Comparison of ENCODE assay signal across 12 mouse cellular contexts in the genomic region with DNA sequence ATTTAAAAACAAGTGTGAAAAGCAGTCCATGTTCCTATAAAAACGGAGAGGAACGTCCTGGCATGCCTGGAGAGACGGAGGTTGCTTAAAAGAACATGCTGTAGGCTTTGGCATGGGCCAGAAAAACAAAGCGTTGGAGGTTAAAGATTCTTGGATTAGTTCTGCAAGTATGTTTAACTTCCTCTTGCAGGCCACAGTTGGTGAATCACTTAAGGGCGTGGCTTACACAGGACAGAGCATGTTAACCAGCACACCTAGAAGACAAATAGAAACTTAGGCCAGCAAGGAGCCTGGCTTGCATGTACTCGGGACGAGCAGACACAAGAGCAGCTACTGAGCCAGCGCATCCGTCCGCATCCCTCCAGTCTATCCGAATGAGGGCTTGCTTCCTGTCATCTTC. TPM values are rescaled to one million over a fixed set of nuclear protein-coding genes. Genes with fewer than 3 reads are reported as not detected.
A peak's percentile ranks its signal among the peaks of the same experiment; 100 is the strongest.
DNase-seq lines count a peak whose midpoint lies in the region; ATAC-seq and TF ChIP-seq lines count a peak whose summit lies in the region.
"Had no signal": no experiment of that assay in that cellular context is flagged by ENCODE, and none has a peak within 500 bp of the region (broad histone marks: within the 10 kb centered on the region; RNA-seq: fewer than 3 reads in every experiment).

No protein-coding gene starts in this region.

- TF ChIP-seq CTCF in G1E (IDR thresholded peaks at IDR 0.05; ENCODE audit: low read depth, low read length): no peak

- 87% methylated on average over 11 of the region's 11 CpGs for WGBS in kidney, embryonic 16.5 days
- 76% methylated on average over 11 of the region's 11 CpGs for WGBS in stomach, embryonic 14.5 days

- H3K27ac ChIP-seq in kidney, embryonic 16.5 days (ENCODE audit: low read length): no peak overlapping the region
- no peak overlapping the region for H3K27ac ChIP-seq in stomach, embryonic 14.5 days (ENCODE audit: low read length)
- H3K27ac ChIP-seq: forebrain, embryonic 13.5 days had no signal

- no peaks in the 10 kb centered on the region; the same call in none of the 2 replicates for H3K36me3 ChIP-seq in kidney, embryonic 16.5 days (ENCODE audit: insufficient read depth, low read length)
- H3K36me3 ChIP-seq in G1E (replicated peaks): peaks cover 82% of the 10 kb centered on the region
- peaks cover 10% of the 10 kb centered on the region for H3K36me3 ChIP-seq in stomach, embryonic 14.5 days (ENCODE audit: control insufficient read depth, insufficient read depth, low read length)

- DNase-seq in kidney, postnatal 14 days: peak; percentile 9
- peak; percentile 25 for DNase-seq in G1E (ENCODE audit: low spot score)
- peak; percentile 40 for DNase-seq in induced T-regulatory cell, adult 2 months (ENCODE audit: low read depth)
- no peak for DNase-seq in spleen, postnatal 4 days (ENCODE audit: low spot score in 2 of 2)
- no peak for DNase-seq in left cerebral cortex, postnatal 10 days (ENCODE audit: extremely low spot score in 1 of 2, low spot score in 2 of 2)
- no peak for DNase-seq in spleen, adult 12 weeks (ENCODE audit: low spot score)
- DNase-seq: cerebellum, postnatal 36 days; heart, postnatal 10 days had no signal

- H3K4me2 ChIP-seq in kidney, embryonic 16.5 days (replicated peaks; ENCODE audit: low read depth, low read length): no peak overlapping the region
- no peak overlapping the region for H3K4me2 ChIP-seq in stomach, embryonic 14.5 days (replicated peaks; ENCODE audit: low read depth, low read length)
- H3K4me2 ChIP-seq: forebrain, embryonic 13.5 days had no signal

- 0 out of 2 replicates have a peak, but pooled peaks cover 8% of the 10 kb centered on the region for H3K4me1 ChIP-seq in kidney, embryonic 16.5 days (ENCODE audit: insufficient read depth, low read length)
- H3K4me1 ChIP-seq in G1E (ENCODE audit: insufficient read depth, low read depth, low read length): peaks cover 22% of the 10 kb centered on the region
- no peaks in the 10 kb centered on the region for H3K4me1 ChIP-seq in stomach, embryonic 14.5 days (ENCODE audit: control insufficient read depth, insufficient read depth, low read length)
- H3K4me1 ChIP-seq: forebrain, embryonic 13.5 days had no signal

- H3K9me3 ChIP-seq in kidney, embryonic 16.5 days (ENCODE audit: low read length): no peaks in the 10 kb centered on the region
- no peaks in the 10 kb centered on the region for H3K9me3 ChIP-seq in G1E (replicated peaks)
- no peaks in the 10 kb centered on the region for H3K9me3 ChIP-seq in stomach, embryonic 14.5 days (ENCODE audit: control insufficient read depth, low read depth, low read length)
- H3K9me3 ChIP-seq: forebrain, embryonic 13.5 days had no signal

- intact Hi-C loops in left cerebral cortex, postnatal 10 days (cut with DNase I): no loop called here

- no peak for ATAC-seq in kidney, embryonic 16.5 days (ENCODE audit: low FRiP score, low TSS enrichment)
- ATAC-seq in G1E (ENCODE audit: extremely low read depth, insufficient number of reproducible peaks, low FRiP score, poor library complexity, severe bottlenecking): peak; percentile 81
- ATAC-seq in stomach, embryonic 14.5 days (ENCODE audit: insufficient number of reproducible peaks, insufficient read depth, low FRiP score, low read depth): peak; percentile 51
- ATAC-seq: forebrain, embryonic 13.5 days; inflammation-experienced regulatory T-cells, adult 6 months had no signal

- H3K4me3 ChIP-seq in kidney, embryonic 16.5 days (ENCODE audit: low read length): no peak overlapping the region
- H3K4me3 ChIP-seq in G1E (ENCODE audit: low read depth, low read length): no peak overlapping the region
- no peak overlapping the region for H3K4me3 ChIP-seq in stomach, embryonic 14.5 days (ENCODE audit: low read depth, low read length)
- H3K4me3 ChIP-seq: forebrain, embryonic 13.5 days had no signal

- H3K9ac ChIP-seq in kidney, embryonic 16.5 days (replicated peaks; ENCODE audit: low read length): no peak overlapping the region
- no peak overlapping the region for H3K9ac ChIP-seq in stomach, embryonic 14.5 days (replicated peaks; ENCODE audit: low read depth, low read length)
- H3K9ac ChIP-seq: forebrain, embryonic 13.5 days had no signal

- H3K27me3 ChIP-seq in kidney, embryonic 16.5 days (ENCODE audit: insufficient read depth, low read length): no peaks in the 10 kb centered on the region
- no peaks in the 10 kb centered on the region for H3K27me3 ChIP-seq in G1E (ENCODE audit: insufficient read depth, low read length)
- H3K27me3 ChIP-seq in stomach, embryonic 14.5 days (ENCODE audit: control insufficient read depth, insufficient read depth, low read length): no peaks in the 10 kb centered on the region
- H3K27me3 ChIP-seq: forebrain, embryonic 13.5 days had no signal

RNA-seq across cellular contexts. Expression of a gene that starts 52.2 kb away (rescaled TPM):
- 187 and 189 TPM in 2 replicates for polyA plus RNA-seq in kidney, embryonic 16.5 days (2015; fragmentation: Nextera tagmentation; extraction: Ambion mirVana)
- 231 and 237 TPM in 2 replicates for total RNA-seq in G1E (2014; fragmentation: Nextera tagmentation)
- 262 and 303 TPM in 2 replicates for total RNA-seq in G1E (2017)
- 96.8 and 101 TPM in 2 replicates for polyA plus RNA-seq in G1E (2012)
- polyA plus RNA-seq in stomach, embryonic 14.5 days (2014; fragmentation: Nextera tagmentation; extraction: Ambion mirVana): 99.0 and 100 TPM in 2 replicates
- 10 to 100 TPM; 91.4 to 93.3 TPM for total RNA-seq in left cerebral cortex, postnatal 10 days (2021)

Comparison
In these comparisons a context has a peak if more than half of its experiments do, and no peak if none do; other contexts are left out.
1. DNase-seq: peak in kidney, postnatal 14 days (single experiment), G1E (single experiment) and induced T-regulatory cell, adult 2 months (single experiment); none in spleen, postnatal 4 days (0 of 2), left cerebral cortex, postnatal 10 days (0 of 2) and spleen, adult 12 weeks (single experiment).